Mouse (Mus musculus) MEL (cell line): ENCODE results near the gene Gsap. TPM values are rescaled to one million over a fixed set of nuclear protein-coding genes. Genes with fewer than 3 reads are reported as not detected.

ENCODE experiments used
- DNase-seq: peaks from one replicate; pipeline ENCODE4 v3.0.0; 2011; ENCODE audit warnings: low read depth, low spot score
- H3K27ac ChIP-seq: 2 replicates; pipeline ENCODE4 v1.5.1; 2012; ENCODE audit warnings: low read depth, mild to moderate bottlenecking, control low read depth, low read length, moderate library complexity; ENCODE audit not compliant: control insufficient read depth
- H3K27me3 ChIP-seq, 2 experiments: fragments of 150-350 bp in 1 of 2; sonication (generic) in 1 of 2; 2 replicates each; pipeline ENCODE4 v1.6.1; 2012; ENCODE audit warnings: low read length in 2 of 2, mild to moderate bottlenecking in 2 of 2, improper control_type of control experiment in 1 of 2, moderate library complexity in 1 of 2; ENCODE audit not compliant: insufficient read depth in 2 of 2, control insufficient read depth in 1 of 2
- H3K36me3 ChIP-seq, 2 experiments: 2 replicates each; pipeline ENCODE4 v1.6.1; 2012 to 2014; ENCODE audit warnings: low read length in 2 of 2, improper control_type of control experiment in 1 of 2, inconsistent platforms in 1 of 2, mild to moderate bottlenecking in 1 of 2; ENCODE audit not compliant: insufficient read depth in 2 of 2, control insufficient read depth in 1 of 2
- H3K4me1 ChIP-seq, 2 experiments: fragments of 150-350 bp in 1 of 2; sonication (generic) in 1 of 2; 2 replicates each; pipeline ENCODE4 v1.6.1; 2012; ENCODE audit warnings: low read length in 2 of 2, improper control_type of control experiment in 1 of 2, mild to moderate bottlenecking in 1 of 2; ENCODE audit not compliant: insufficient read depth in 2 of 2, control insufficient read depth in 1 of 2
- H3K4me3 ChIP-seq, 2 experiments: fragments of 150-350 bp in 1 of 2; sonication (generic) in 1 of 2; 2 replicates each; pipeline ENCODE4 v1.5.1; 2012; ENCODE audit warnings: low read depth in 2 of 2, low read length in 2 of 2, mild to moderate bottlenecking in 2 of 2, moderate library complexity in 2 of 2, control low read depth in 1 of 2, improper control_type of control experiment in 1 of 2; ENCODE audit not compliant: control insufficient read depth in 1 of 2, insufficient read depth in 1 of 2
- H3K79me2 ChIP-seq: 2 replicates; pipeline ENCODE4 v1.6.1; 2012; ENCODE audit warnings: mild to moderate bottlenecking, low read length, moderate library complexity; ENCODE audit not compliant: control insufficient read depth, poor library complexity, insufficient read depth
- H3K9ac ChIP-seq: 2 replicates; pipeline ENCODE4 v1.6.1; 2012; ENCODE audit warnings: low read depth, mild to moderate bottlenecking, control low read depth, low read length, moderate library complexity; ENCODE audit not compliant: control insufficient read depth, poor library complexity, severe bottlenecking
- H3K9me3 ChIP-seq: fragments of 150-350 bp; sonication (generic); replicated peaks from 2 replicates; pipeline ENCODE4 v1.6.1; 2012; ENCODE audit warnings: mild to moderate bottlenecking, low read length, improper control_type of control experiment, moderate library complexity; ENCODE audit not compliant: insufficient read depth
- CHD2 ChIP-seq: IDR thresholded peaks from 2 replicates; pipeline ENCODE4 v1.6.1; 2011; ENCODE audit warnings: low read length, improper control_type of control experiment
- ELF1 ChIP-seq: IDR thresholded peaks from 2 replicates; pipeline ENCODE4 v1.6.1; 2014; ENCODE audit warnings: low read depth, mild to moderate bottlenecking, inconsistent platforms, low read length, improper control_type of control experiment, moderate library complexity
- EP300 ChIP-seq, 2 experiments: IDR thresholded peaks; 2 replicates each; pipeline ENCODE4 v1.6.1; 2011; ENCODE audit warnings: improper control_type of control experiment in 2 of 2, low read length in 2 of 2, low read depth in 1 of 2, mild to moderate bottlenecking in 1 of 2
- ETS1 ChIP-seq: IDR thresholded peaks from 2 replicates; pipeline ENCODE4 v1.6.1; 2012; ENCODE audit warnings: low read depth, mild to moderate bottlenecking, inconsistent platforms, low read length, improper control_type of control experiment, moderate library complexity
- GATA1 ChIP-seq: IDR thresholded peaks from 2 replicates; pipeline ENCODE4 v1.6.1; 2011; ENCODE audit warnings: low read depth, low read length, improper control_type of control experiment
- HCFC1 ChIP-seq: IDR thresholded peaks from 2 replicates; pipeline ENCODE4 v1.6.1; 2012; ENCODE audit warnings: low read depth, mild to moderate bottlenecking, inconsistent platforms, low read length, improper control_type of control experiment, moderate library complexity
- JUND ChIP-seq: IDR thresholded peaks from 2 replicates; pipeline ENCODE4 v1.6.1; 2011; ENCODE audit warnings: low read depth, mild to moderate bottlenecking, improper control_type of control experiment, low read length
- MAX ChIP-seq: IDR thresholded peaks from 2 replicates; pipeline ENCODE4 v1.6.1; 2011; ENCODE audit warnings: low read length, improper control_type of control experiment
- MEF2A ChIP-seq: IDR thresholded peaks from 2 replicates; pipeline ENCODE4 v1.6.1; 2014; ENCODE audit warnings: low read depth, mild to moderate bottlenecking, inconsistent platforms, low read length, improper control_type of control experiment; ENCODE audit not compliant: poor library complexity, insufficient replicate concordance, severe bottlenecking; ENCODE audit errors: extremely low read depth
- MXI1 ChIP-seq: IDR thresholded peaks from 2 replicates; pipeline ENCODE4 v1.6.1; 2011; ENCODE audit warnings: mild to moderate bottlenecking, low read depth, low read length, improper control_type of control experiment
- SIN3A ChIP-seq: IDR thresholded peaks from 2 replicates; pipeline ENCODE4 v1.6.1; 2012; ENCODE audit warnings: low read length, improper control_type of control experiment, inconsistent platforms
- SMC3 ChIP-seq: IDR thresholded peaks from 2 replicates; pipeline ENCODE4 v1.6.1; 2011; ENCODE audit warnings: low read depth, low read length, improper control_type of control experiment
- USF1 ChIP-seq: IDR thresholded peaks from 2 replicates; pipeline ENCODE4 v1.6.1; 2014; ENCODE audit warnings: low read depth, mild to moderate bottlenecking, inconsistent platforms, low read length, improper control_type of control experiment, moderate library complexity
- ZC3H11A ChIP-seq: IDR thresholded peaks from 2 replicates; pipeline ENCODE4 v1.6.1; 2012; ENCODE audit warnings: low read depth, mild to moderate bottlenecking, inconsistent platforms, low read length, improper control_type of control experiment
- ZKSCAN1 ChIP-seq: IDR thresholded peaks from 2 replicates; pipeline ENCODE4 v1.6.1; 2012; ENCODE audit warnings: low read depth, mild to moderate bottlenecking, inconsistent platforms, low read length, improper control_type of control experiment, moderate library complexity
- polyA plus RNA-seq, 2 experiments: library from polyadenylated mRNA; stranded (reverse) in 1 of 2; unstranded in 1 of 2; fragments of >175 nt in 1 of 2; fragments of >200 nt in 1 of 2; gene quantifications; 2 replicates each; pipeline versions ENCODE4 v1.2.1 to v1.2.4; 2012; ENCODE audit warnings: low replicate concordance in 2 of 2, low read depth in 1 of 2; ENCODE audit not compliant: insufficient read length in 2 of 2, insufficient read depth in 1 of 2, missing spikeins in 1 of 2
- total RNA-seq: library from RNA; depleted of rRNA; stranded (reverse); fragments of 300-350 nt; gene quantifications from 2 replicates; pipeline ENCODE4 v1.2.3, GENCODE M21; 2012

Gsap gene
- total and polyA plus RNA-seq, 3 experiments: 0.19 to 0.22 TPM; not detected in 1

- DNase-seq: no peak
- no peak for TF ChIP-seq ZC3H11A
- no peak for TF ChIP-seq JUND
- no peak for TF ChIP-seq USF1
- no peaks in the 10 kb centered on the region for H3K79me2 ChIP-seq
These were observed 143.9 kb downstream of the Gsap start for GRCm38 (mm10) chr5:21329672-21330665.

GRCm38 (mm10) chr5:21331656-21332055, 145.6 kb downstream of the Gsap start:
- peak overlapping the region; percentile 8; the same call in 1 of the 2 replicates for H3K27ac ChIP-seq
- no peaks in the 10 kb centered on the region for H3K79me2 ChIP-seq
- no peak overlapping the region for H3K4me3 ChIP-seq
- H3K36me3 ChIP-seq: peaks cover 0 to 10% of the 10 kb centered on the region in 2 experiments; a peak in 2 of 4 replicates
- H3K4me1 ChIP-seq: peaks cover 14 to 18% of the 10 kb centered on the region in 2 experiments
- 0 out of 2 replicates have a peak, but pooled peaks have one; percentile 16 for TF ChIP-seq SMC3
- TF ChIP-seq HCFC1: 0 out of 2 replicates have a peak, but pooled peaks have one; percentile 11
- no peak for TF ChIP-seq GATA1
- peak; percentile 69 for TF ChIP-seq MAX
- TF ChIP-seq ZKSCAN1: no peak
- peak; percentile 57; the same call in 1 of the 2 replicates for TF ChIP-seq USF1
- TF ChIP-seq MXI1: peak; percentile 88
- peak in 1 of 2 experiments; percentile 7; a peak in 1 of 4 replicates for TF ChIP-seq EP300 (IDR thresholded peaks at IDR 0.05; ENCODE audit: low read depth in 1 of 2, low read length in 2 of 2)
- peak; percentile 68 for TF ChIP-seq SIN3A
- no peak for TF ChIP-seq CHD2
- TF ChIP-seq ELF1: 0 out of 2 replicates have a peak, but pooled peaks have one; percentile 34
- TF ChIP-seq ETS1: peak; percentile 95
- no peak for TF ChIP-seq MEF2A
- peak; percentile 88 for DNase-seq
- H3K9ac ChIP-seq: no peak overlapping the region
- no peaks in the 10 kb centered on the region for H3K9me3 ChIP-seq
- no peaks in the 10 kb centered on the region for H3K27me3 ChIP-seq

More at GRCm38 (mm10) chr5:21329672-21330665, 143.9 kb downstream of the Gsap start:
- Histone ChIP-seq H3K4me1 (peaks cover 14 to 24% of the 10 kb centered on the region in 2 experiments), H3K4me3 (no peak overlapping the region), H3K27ac (no peak overlapping the region), H3K9ac (no peak overlapping the region), H3K9me3 (no peaks in the 10 kb centered on the region), H3K27me3 (no peaks in the 10 kb centered on the region), H3K36me3 (peaks cover 0 to 18% of the 10 kb centered on the region in 2 experiments; a peak in 2 of 4 replicates)
